Mouse (Mus musculus): ENCODE results near the gene Tia1.

The Tia1 gene

GRCm38 (mm10) chr6:86385362-86386104, 18.5 kb upstream of the Tia1 start:
- no peak for DNase-seq (ENCODE audit: extremely low spot score, low read depth, low spot score)

- no peak for DNase-seq (ENCODE audit: extremely low spot score, low read depth, low spot score)
Observed at GRCm38 (mm10) chr6:86387313-86387712, 16.7 kb upstream of the Tia1 start.

- DNase-seq (ENCODE audit: extremely low spot score, low read depth, low spot score), result no peak
Observed at GRCm38 (mm10) chr6:86388461-86388860, 15.6 kb upstream of the Tia1 start.

- DNase-seq (ENCODE audit: extremely low spot score, low read depth, low spot score), result no peak
Observed at GRCm38 (mm10) chr6:86391326-86391725, 12.7 kb upstream of the Tia1 start.

- DNase-seq (ENCODE audit: extremely low spot score, low read depth, low spot score), result no peak
Observed at GRCm38 (mm10) chr6:86393187-86393586, 10.8 kb upstream of the Tia1 start.

GRCm38 (mm10) chr6:86394078-86394720, 9.8 kb upstream of the Tia1 start:
- no peak for DNase-seq (ENCODE audit: extremely low spot score, low read depth, low spot score)

GRCm38 (mm10) chr6:86395021-86395420, 9.0 kb upstream of the Tia1 start:
- no peak for DNase-seq (ENCODE audit: extremely low spot score, low read depth, low spot score)

GRCm38 (mm10) chr6:86395969-86396368, 8.1 kb upstream of the Tia1 start:
- DNase-seq (ENCODE audit: extremely low spot score, low read depth, low spot score), result no peak

GRCm38 (mm10) chr6:86396581-86397256, 7.3 kb upstream of the Tia1 start, which contains the start of gene Pcyox1:
TSS of gene Pcyox1 (minus strand) at chr6:86397154.
- no peak for DNase-seq (ENCODE audit: extremely low spot score, low read depth, low spot score)

GRCm38 (mm10) chr6:86397257-86397980, 6.6 kb upstream of the Tia1 start:
- DNase-seq (ENCODE audit: extremely low spot score, low read depth, low spot score), result no peak

- no peak for DNase-seq (ENCODE audit: extremely low spot score, low read depth, low spot score)
Observed at GRCm38 (mm10) chr6:86398986-86399385, 5.0 kb upstream of the Tia1 start.

- DNase-seq (ENCODE audit: extremely low spot score, low read depth, low spot score), result no peak
Observed at GRCm38 (mm10) chr6:86399995-86400394, 4.0 kb upstream of the Tia1 start.

GRCm38 (mm10) chr6:86400972-86401371, 3.0 kb upstream of the Tia1 start:
- DNase-seq (ENCODE audit: extremely low spot score, low read depth, low spot score), result peak; percentile 80

GRCm38 (mm10) chr6:86402681-86403607, 1.1 kb upstream of the Tia1 start:
- DNase-seq (ENCODE audit: extremely low spot score, low read depth, low spot score), result no peak

GRCm38 (mm10) chr6:86403728-86404099, 305 bp upstream of the Tia1 start:
- peak; percentile 85 for DNase-seq (ENCODE audit: extremely low spot score, low read depth, low spot score)

GRCm38 (mm10) chr6:86404996-86405395, 977 bp downstream of the Tia1 start:
- no peak for DNase-seq (ENCODE audit: extremely low spot score, low read depth, low spot score)

GRCm38 (mm10) chr6:86406306-86406705, 2.3 kb downstream of the Tia1 start:
- DNase-seq (ENCODE audit: extremely low spot score, low read depth, low spot score), result no peak

GRCm38 (mm10) chr6:86418711-86419110, 14.7 kb downstream of the Tia1 start:
- DNase-seq (ENCODE audit: extremely low spot score, low read depth, low spot score), result no peak

- no peak for DNase-seq (ENCODE audit: extremely low spot score, low read depth, low spot score)
Observed at GRCm38 (mm10) chr6:86419239-86419638, 15.2 kb downstream of the Tia1 start.

- no peak for DNase-seq (ENCODE audit: extremely low spot score, low read depth, low spot score)
Observed at GRCm38 (mm10) chr6:86420491-86420890, 16.5 kb downstream of the Tia1 start.

Measured in hindlimb bud, embryonic 11.5 days (tissue).